Mouse (Mus musculus) heart, adult 8-10 months (tissue): ENCODE results near the gene Pias1. TPM values are rescaled to one million over a fixed set of nuclear protein-coding genes. Genes with fewer than 3 reads are reported as not detected.
A peak's percentile ranks its signal among the peaks of the same experiment; 100 is the strongest.

ENCODE experiments used
- DNase-seq: peaks from one replicate; pipeline ENCODE4 v3.0.0; 2022; ENCODE audit warnings: low spot score
- total RNA-seq, 4 experiments: library from RNA; stranded (reverse); gene quantifications; 2 replicates each; pipeline ENCODE4 v1.2.4; 2022

Pias1 gene
- total RNA-seq, 4 experiments from 2014 or later: 25.6 to 29.2 (median 26.2) TPM

GRCm38 (mm10) chr9:62857719-62858261 lies 129.9 kb downstream of the Pias1 start, which contains the start of gene Calml4:
Gene Calml4, plus strand, starts transcription at chr9:62858080.
- peak; percentile 66 for DNase-seq

GRCm38 (mm10) chr9:62857216-62857615 lies 130.5 kb downstream of the Pias1 start:
- peak; percentile 45 for DNase-seq

- no peak for DNase-seq
Observed at GRCm38 (mm10) chr9:62854483-62854882, 133.2 kb downstream of the Pias1 start.

GRCm38 (mm10) chr9:62851571-62851970 lies 136.2 kb downstream of the Pias1 start:
- DNase-seq: no peak

- no peak for DNase-seq
Observed at GRCm38 (mm10) chr9:62848641-62849040, 139.1 kb downstream of the Pias1 start.

GRCm38 (mm10) chr9:62847694-62848093 lies 140.0 kb downstream of the Pias1 start:
- DNase-seq: peak; percentile 89

GRCm38 (mm10) chr9:62844461-62844860 lies 143.3 kb downstream of the Pias1 start:
- DNase-seq: no peak

- DNase-seq: no peak
Observed at GRCm38 (mm10) chr9:62843356-62844024, 144.2 kb downstream of the Pias1 start.

GRCm38 (mm10) chr9:62839172-62839770 lies 148.5 kb downstream of the Pias1 start:
- no peak for DNase-seq

- DNase-seq: peak; percentile 74
Observed at GRCm38 (mm10) chr9:62838506-62839171, 149.1 kb downstream of the Pias1 start, which contains the start of gene Cln6. Gene Cln6, plus strand, starts transcription at chr9:62838785.

GRCm38 (mm10) chr9:62838146-62838505 lies 149.6 kb downstream of the Pias1 start:
- no peak for DNase-seq

- DNase-seq: no peak
Observed at GRCm38 (mm10) chr9:62837611-62838010, 150.1 kb downstream of the Pias1 start.

- no peak for DNase-seq
Observed at GRCm38 (mm10) chr9:62835705-62836446, 151.8 kb downstream of the Pias1 start.

- no peak for DNase-seq
Observed at GRCm38 (mm10) chr9:62834906-62835305, 152.8 kb downstream of the Pias1 start.

- DNase-seq: no peak
Observed at GRCm38 (mm10) chr9:62829877-62830276, 157.8 kb downstream of the Pias1 start.

GRCm38 (mm10) chr9:62828662-62829086 lies 159.1 kb downstream of the Pias1 start:
- DNase-seq: peak; percentile 96

Other genes starting within 250 kb of the Pias1 start
- 10 to 100 TPM; 13.7 to 14.5 (median 14.1) TPM for gene Fem1b, start 176.0 kb downstream of the Pias1 start, total RNA-seq
- 10 to 100 TPM; 23.9 to 28.4 (median 26.4) TPM for gene Cln6, start 149.1 kb downstream of the Pias1 start, total RNA-seq
- 1 to 10 TPM in 3 of 4 experiments, under 1 TPM in 1; 0.44 to 2.5 (median 1.5) TPM for gene Calml4, start 129.8 kb downstream of the Pias1 start, total RNA-seq
- gene Skor1, start 161.0 kb upstream of the Pias1 start, total RNA-seq: under 1 TPM in 3 of 4 experiments, not detected in 1; 0.08 to 0.20 (median 0.12) TPM